Mouse (Mus musculus): ENCODE data around the gene Gm45808. TPM values are rescaled to one million over a fixed set of nuclear protein-coding genes. Genes with fewer than 3 reads are reported as not detected.
A peak's percentile ranks its signal among the peaks of the same experiment; 100 is the strongest.
"Not testable (repeated sequence)": the region's sequence is repeated elsewhere in the genome, so short reads cannot be mapped to it uniquely, and the experiment has no call there.

The Gm45808 gene
- polyA plus RNA-seq, 1 experiment, result not detected

- Histone ChIP-seq H3K27me3 (ENCODE audit: control insufficient read depth, insufficient read depth, insufficient read length) (no peaks in the 10 kb centered on the region), H3K36me3 (ENCODE audit: control insufficient read depth, insufficient read depth) (peaks cover 21% of the 10 kb centered on the region), H3K4me3 (ENCODE audit: insufficient read depth, poor library complexity, severe bottlenecking) (peak overlapping the region; percentile 6), H3K79me3 (ENCODE audit: low read depth) (peaks cover 14% of the 10 kb centered on the region), H3ac (ENCODE audit: control insufficient read depth, insufficient read length, low read depth) (no peak overlapping the region), H3K79me2 (ENCODE audit: control insufficient read depth, insufficient read depth) (peaks cover 19% of the 10 kb centered on the region)
- TF ChIP-seq CEBPB (IDR thresholded peaks at IDR 0.05; ENCODE audit: low read depth), result no peak
- TF ChIP-seq MYOG (IDR thresholded peaks at IDR 0.05; ENCODE audit: control insufficient read depth, extremely low read depth, insufficient read length), result no peak
- TF ChIP-seq CTCF (IDR thresholded peaks at IDR 0.05; ENCODE audit: control insufficient read depth, insufficient read depth, insufficient read length), result no peak
- TF ChIP-seq MAX (IDR thresholded peaks at IDR 0.05), result no peak
- no peak for TF ChIP-seq USF1 (IDR thresholded peaks at IDR 0.05; ENCODE audit: low read depth)
- TF ChIP-seq MYOD1 (IDR thresholded peaks at IDR 0.05; ENCODE audit: control insufficient read depth, insufficient read length, low read depth), result no peak
- TF ChIP-seq FOSL1 (IDR thresholded peaks at IDR 0.05; ENCODE audit: insufficient read depth, low read length, poor library complexity, severe bottlenecking), result no peak
Observed at GRCm38 (mm10) chr7:45521728-45522184, 35.1 kb upstream of the Gm45808 start.

GRCm38 (mm10) chr7:45520605-45521004 is 34.0 kb upstream of the Gm45808 start:
- Histone ChIP-seq H3K27me3 (ENCODE audit: control insufficient read depth, insufficient read depth, insufficient read length) (no peaks in the 10 kb centered on the region), H3K36me3 (ENCODE audit: control insufficient read depth, insufficient read depth) (peaks cover 21% of the 10 kb centered on the region)

GRCm38 (mm10) chr7:45519345-45520120 is 32.9 kb upstream of the Gm45808 start:
- Histone ChIP-seq H3ac (ENCODE audit: control insufficient read depth, insufficient read length, low read depth) (no peak overlapping the region), H3K27me3 (ENCODE audit: control insufficient read depth, insufficient read depth, insufficient read length) (no peaks in the 10 kb centered on the region), H3K79me2 (ENCODE audit: control insufficient read depth, insufficient read depth) (peaks cover 3% of the 10 kb centered on the region), H3K79me3 (ENCODE audit: low read depth) (peaks cover 2% of the 10 kb centered on the region), H3K4me3 (ENCODE audit: insufficient read depth, poor library complexity, severe bottlenecking) (no peak overlapping the region), H3K36me3 (ENCODE audit: control insufficient read depth, insufficient read depth) (peaks cover 20% of the 10 kb centered on the region)
- TF ChIP-seq USF1 (IDR thresholded peaks at IDR 0.05; ENCODE audit: low read depth) (no peak), MYOD1 (IDR thresholded peaks at IDR 0.05; ENCODE audit: control insufficient read depth, insufficient read length, low read depth) (no peak), CTCF (IDR thresholded peaks at IDR 0.05; ENCODE audit: control insufficient read depth, insufficient read depth, insufficient read length) (no peak), CEBPB (IDR thresholded peaks at IDR 0.05; ENCODE audit: low read depth) (no peak), MYOG (IDR thresholded peaks at IDR 0.05; ENCODE audit: control insufficient read depth, extremely low read depth, insufficient read length) (no peak), FOSL1 (IDR thresholded peaks at IDR 0.05; ENCODE audit: insufficient read depth, low read length, poor library complexity, severe bottlenecking) (no peak), MAX (IDR thresholded peaks at IDR 0.05) (no peak)

More at GRCm38 (mm10) chr7:45520605-45521004, 34.0 kb upstream of the Gm45808 start:
- TF ChIP-seq MYOD1 (IDR thresholded peaks at IDR 0.05; ENCODE audit: control insufficient read depth, insufficient read length, low read depth), result no peak
- TF ChIP-seq MAX (IDR thresholded peaks at IDR 0.05), result no peak
- peaks cover 14% of the 10 kb centered on the region for H3K79me2 ChIP-seq (ENCODE audit: control insufficient read depth, insufficient read depth)
- H3K79me3 ChIP-seq (ENCODE audit: low read depth), result peaks cover 13% of the 10 kb centered on the region
- no peak overlapping the region for H3K4me3 ChIP-seq (ENCODE audit: insufficient read depth, poor library complexity, severe bottlenecking)
- no peak overlapping the region for H3ac ChIP-seq (ENCODE audit: control insufficient read depth, insufficient read length, low read depth)

GRCm38 (mm10) chr7:45518618-45519017 is 32.0 kb upstream of the Gm45808 start:
- Histone ChIP-seq H3K79me2 (ENCODE audit: control insufficient read depth, insufficient read depth) (no peaks in the 10 kb centered on the region), H3K36me3 (ENCODE audit: control insufficient read depth, insufficient read depth) (peaks cover 15% of the 10 kb centered on the region), H3K4me3 (ENCODE audit: insufficient read depth, poor library complexity, severe bottlenecking) (no peak overlapping the region), H3ac (ENCODE audit: control insufficient read depth, insufficient read length, low read depth) (no peak overlapping the region), H3K27me3 (ENCODE audit: control insufficient read depth, insufficient read depth, insufficient read length) (no peaks in the 10 kb centered on the region), H3K79me3 (ENCODE audit: low read depth) (no peaks in the 10 kb centered on the region)
- TF ChIP-seq USF1 (IDR thresholded peaks at IDR 0.05; ENCODE audit: low read depth), result no peak
- TF ChIP-seq MYOG (IDR thresholded peaks at IDR 0.05; ENCODE audit: control insufficient read depth, extremely low read depth, insufficient read length), result no peak
- no peak for TF ChIP-seq CTCF (IDR thresholded peaks at IDR 0.05; ENCODE audit: control insufficient read depth, insufficient read depth, insufficient read length)
- TF ChIP-seq CEBPB (IDR thresholded peaks at IDR 0.05; ENCODE audit: low read depth), result no peak
- no peak for TF ChIP-seq FOSL1 (IDR thresholded peaks at IDR 0.05; ENCODE audit: insufficient read depth, low read length, poor library complexity, severe bottlenecking)
- TF ChIP-seq MAX (IDR thresholded peaks at IDR 0.05), result no peak
- no peak for TF ChIP-seq MYOD1 (IDR thresholded peaks at IDR 0.05; ENCODE audit: control insufficient read depth, insufficient read length, low read depth)

- H3K79me3 ChIP-seq (ENCODE audit: low read depth); H3K4me3 ChIP-seq (ENCODE audit: insufficient read depth, poor library complexity, severe bottlenecking); H3K79me2 ChIP-seq (ENCODE audit: control insufficient read depth, insufficient read depth); H3K27me3 ChIP-seq (ENCODE audit: control insufficient read depth, insufficient read depth, insufficient read length); H3K36me3 ChIP-seq (ENCODE audit: control insufficient read depth, insufficient read depth); H3ac ChIP-seq (ENCODE audit: control insufficient read depth, insufficient read length, low read depth): not testable (repeated sequence)
Observed at GRCm38 (mm10) chr7:45516846-45517245, 30.2 kb upstream of the Gm45808 start.

- H3K36me3 ChIP-seq (ENCODE audit: control insufficient read depth, insufficient read depth), result no peaks in the 10 kb centered on the region
- H3ac ChIP-seq (ENCODE audit: control insufficient read depth, insufficient read length, low read depth), result no peak overlapping the region
- H3K79me2 ChIP-seq (ENCODE audit: control insufficient read depth, insufficient read depth), result no peaks in the 10 kb centered on the region
- H3K79me3 ChIP-seq (ENCODE audit: low read depth), result no peaks in the 10 kb centered on the region
- H3K27me3 ChIP-seq (ENCODE audit: control insufficient read depth, insufficient read depth, insufficient read length), result no peaks in the 10 kb centered on the region
- no peak overlapping the region for H3K4me3 ChIP-seq (ENCODE audit: insufficient read depth, poor library complexity, severe bottlenecking)
- TF ChIP-seq MYOG (IDR thresholded peaks at IDR 0.05; ENCODE audit: control insufficient read depth, extremely low read depth, insufficient read length) (no peak), USF1 (IDR thresholded peaks at IDR 0.05; ENCODE audit: low read depth) (no peak), CTCF (IDR thresholded peaks at IDR 0.05; ENCODE audit: control insufficient read depth, insufficient read depth, insufficient read length) (no peak), FOSL1 (IDR thresholded peaks at IDR 0.05; ENCODE audit: insufficient read depth, low read length, poor library complexity, severe bottlenecking) (no peak), MYOD1 (IDR thresholded peaks at IDR 0.05; ENCODE audit: control insufficient read depth, insufficient read length, low read depth) (no peak), MAX (IDR thresholded peaks at IDR 0.05) (no peak), CEBPB (IDR thresholded peaks at IDR 0.05; ENCODE audit: low read depth) (no peak)
Observed at GRCm38 (mm10) chr7:45515436-45515835, 28.8 kb upstream of the Gm45808 start.
